Mouse (Mus musculus): ENCODE measurements around the gene Trim37. TPM values are rescaled to one million over a fixed set of nuclear protein-coding genes. Genes with fewer than 3 reads are reported as not detected.

The Trim37 gene
- total RNA-seq (2022), result 1 to 10 TPM; 4.5 to 9.5 (median 6.9) TPM

DNA sequence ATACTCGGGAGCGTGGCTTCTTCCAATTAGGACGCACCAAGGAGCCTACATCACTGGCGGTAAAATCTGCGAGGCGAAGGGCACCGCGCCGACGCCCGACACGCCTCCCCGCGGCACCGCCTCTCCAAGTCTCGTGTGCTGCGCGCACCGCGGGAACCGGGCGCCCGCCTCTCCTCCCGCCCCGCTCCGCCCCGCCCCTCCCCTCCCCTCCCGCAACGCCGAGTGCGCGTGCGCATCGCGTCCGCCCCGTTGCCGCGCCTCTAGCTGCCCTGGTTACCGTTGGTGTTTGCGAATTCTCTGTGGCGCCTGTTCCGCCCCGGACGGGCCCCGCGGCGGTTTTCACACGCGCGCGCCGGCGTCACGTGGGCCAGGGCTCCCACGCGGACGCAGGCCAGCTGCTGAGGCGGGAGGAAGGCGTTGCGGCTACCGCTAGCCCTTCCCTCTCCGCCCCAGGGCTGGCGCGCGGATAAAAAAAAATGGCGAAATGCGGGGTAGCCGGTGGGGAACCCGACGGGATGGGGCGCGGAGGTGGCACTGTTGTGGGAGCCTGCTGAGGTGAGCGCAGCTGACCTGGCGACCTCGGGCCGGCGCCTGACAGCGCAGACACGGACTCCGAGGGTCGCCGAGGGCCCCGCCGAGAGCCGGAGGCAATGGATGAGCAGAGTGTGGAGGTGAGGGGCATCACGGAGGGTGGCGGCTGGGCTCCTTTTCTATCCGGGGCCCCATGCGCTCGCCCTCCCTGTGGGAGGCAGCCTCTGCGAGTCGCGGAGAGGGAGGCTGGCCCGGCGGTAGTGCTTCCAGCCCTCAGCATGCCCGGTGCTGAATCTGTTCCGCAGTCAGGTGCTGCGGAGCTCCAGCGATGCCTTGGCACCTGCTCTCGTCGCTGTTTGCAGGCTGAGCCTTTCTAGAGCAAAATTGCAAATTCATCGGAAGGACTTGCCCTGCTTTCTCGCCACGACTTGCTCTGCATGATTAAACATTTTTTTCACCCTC lies at the start of gene Trim37:
Trim37 (plus strand) TSS at position 254 of the 993 bp plus-strand sequence.
- DNase-seq (ENCODE audit: low spot score), result peak; percentile 82

DNA sequence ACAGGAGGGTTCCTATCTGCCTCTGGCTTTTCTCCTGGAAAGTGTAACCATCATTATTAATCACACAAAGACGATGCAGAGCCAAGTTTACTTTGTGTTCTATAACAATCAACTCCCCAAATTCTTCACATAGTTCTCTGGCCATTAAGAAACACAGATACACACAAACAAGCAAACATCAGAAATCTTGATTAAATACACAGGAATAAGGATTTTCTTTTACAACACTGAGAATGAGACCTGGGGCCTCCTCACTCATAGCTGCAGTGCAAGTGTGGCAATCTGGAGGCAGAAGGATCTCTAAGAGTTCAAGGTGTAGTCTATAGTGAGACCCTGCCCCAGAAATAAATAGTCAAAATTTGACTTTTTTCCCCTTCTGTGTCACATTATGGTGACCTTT lies 43.2 kb upstream of the Trim37 start:
- DNase-seq (ENCODE audit: low spot score), result no peak

DNA sequence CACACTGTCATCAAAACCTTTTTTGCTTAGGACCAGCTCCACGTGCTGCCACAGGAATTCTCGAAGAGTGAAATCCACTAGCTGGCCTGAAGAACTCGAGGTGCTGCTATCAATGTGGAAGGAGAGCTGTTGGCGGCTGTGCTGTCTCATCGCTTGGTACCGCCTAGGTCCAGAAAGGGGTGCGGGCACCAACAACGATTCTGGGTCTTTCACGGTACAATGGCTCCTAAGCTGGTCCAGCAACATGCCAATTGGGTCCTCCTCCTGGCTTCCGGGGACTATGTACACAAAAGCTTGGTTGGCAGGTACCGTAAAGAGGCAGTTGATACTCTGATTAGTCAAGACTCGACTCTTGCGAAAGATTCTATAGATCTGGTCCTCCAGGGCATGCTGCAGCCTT lies 41.4 kb upstream of the Trim37 start:
- no peak for DNase-seq (ENCODE audit: low spot score)

DNA sequence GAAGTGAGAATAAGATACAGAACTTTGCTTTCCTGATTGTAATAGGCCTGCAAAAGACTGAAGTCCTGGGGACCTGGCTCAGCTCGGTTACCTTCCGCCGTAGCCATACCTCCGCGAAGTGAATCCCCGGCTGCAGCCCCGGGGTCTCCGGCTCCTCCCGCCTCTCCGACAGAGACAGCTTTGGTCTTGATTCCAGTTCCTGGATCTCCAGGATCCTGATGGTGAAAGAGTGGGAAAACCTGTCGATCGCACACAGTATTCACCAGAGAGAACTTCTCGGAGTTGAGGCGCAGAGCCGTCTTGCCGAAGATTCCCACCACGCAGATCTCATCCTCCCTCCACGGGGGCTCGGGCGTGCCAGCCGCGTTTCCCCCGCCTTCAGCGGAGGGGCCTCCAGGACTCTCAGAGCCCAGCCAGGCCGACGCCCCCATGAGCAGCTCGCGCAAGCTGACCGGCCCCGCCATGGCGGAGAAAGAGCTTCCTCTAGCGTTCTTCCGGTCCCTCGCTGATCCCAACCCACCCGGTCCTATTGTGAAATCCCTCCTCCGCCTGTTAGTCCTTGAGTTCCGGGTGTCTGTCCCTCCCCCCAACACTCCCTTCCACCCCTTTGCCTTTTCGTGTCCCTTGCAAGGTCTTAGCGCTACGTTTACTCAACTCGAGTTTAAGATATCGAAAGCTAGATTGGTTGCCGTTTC lies 40.4 kb upstream of the Trim37 start, which contains the start of gene Smg8:
Smg8 (minus strand) TSS at position 485 of the 695 bp plus-strand sequence.
- peak; percentile 86 for DNase-seq (ENCODE audit: low spot score)

DNA sequence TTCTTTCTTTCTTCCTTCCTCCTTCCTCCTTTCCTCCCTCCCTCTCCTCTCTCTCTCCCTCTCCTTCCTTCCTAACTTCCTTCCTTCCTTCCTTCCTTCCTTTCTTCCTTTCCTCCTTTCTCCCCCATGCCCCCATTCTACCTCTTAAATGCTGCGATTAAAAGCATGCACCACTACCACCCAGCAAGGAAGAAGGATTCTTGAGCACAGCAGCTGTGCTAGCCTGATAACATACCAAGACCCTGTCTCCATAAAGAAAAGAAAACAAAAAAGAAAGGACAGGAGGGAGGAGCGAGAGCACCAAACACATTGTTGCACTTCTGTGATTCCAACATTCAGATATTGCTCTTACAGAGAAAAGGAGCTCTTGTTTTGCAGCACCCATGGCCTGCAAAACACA lies 39.7 kb upstream of the Trim37 start:
- DNase-seq (ENCODE audit: low spot score), result no peak

DNA sequence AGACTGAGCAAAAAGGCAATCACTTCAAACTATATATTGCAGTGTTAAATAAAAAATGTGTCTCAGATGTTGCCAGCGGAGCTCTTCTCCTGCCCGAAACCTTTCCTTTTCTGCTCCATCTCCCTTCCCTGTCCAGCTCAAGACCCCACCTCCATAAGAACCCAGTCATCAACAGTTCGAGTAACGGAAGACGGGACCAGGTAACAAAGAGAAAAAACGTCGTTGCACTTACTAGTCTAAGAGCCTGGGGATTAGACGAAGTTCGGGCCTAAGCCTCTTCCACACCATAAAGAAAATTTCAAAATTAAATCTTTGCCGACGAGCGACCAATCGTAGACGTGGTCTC lies 18.5 kb upstream of the Trim37 start, which contains the start of gene Prr11:
Prr11 (minus strand) TSS at position 300 of the 346 bp plus-strand sequence.
- DNase-seq (ENCODE audit: low spot score), result no peak

DNA sequence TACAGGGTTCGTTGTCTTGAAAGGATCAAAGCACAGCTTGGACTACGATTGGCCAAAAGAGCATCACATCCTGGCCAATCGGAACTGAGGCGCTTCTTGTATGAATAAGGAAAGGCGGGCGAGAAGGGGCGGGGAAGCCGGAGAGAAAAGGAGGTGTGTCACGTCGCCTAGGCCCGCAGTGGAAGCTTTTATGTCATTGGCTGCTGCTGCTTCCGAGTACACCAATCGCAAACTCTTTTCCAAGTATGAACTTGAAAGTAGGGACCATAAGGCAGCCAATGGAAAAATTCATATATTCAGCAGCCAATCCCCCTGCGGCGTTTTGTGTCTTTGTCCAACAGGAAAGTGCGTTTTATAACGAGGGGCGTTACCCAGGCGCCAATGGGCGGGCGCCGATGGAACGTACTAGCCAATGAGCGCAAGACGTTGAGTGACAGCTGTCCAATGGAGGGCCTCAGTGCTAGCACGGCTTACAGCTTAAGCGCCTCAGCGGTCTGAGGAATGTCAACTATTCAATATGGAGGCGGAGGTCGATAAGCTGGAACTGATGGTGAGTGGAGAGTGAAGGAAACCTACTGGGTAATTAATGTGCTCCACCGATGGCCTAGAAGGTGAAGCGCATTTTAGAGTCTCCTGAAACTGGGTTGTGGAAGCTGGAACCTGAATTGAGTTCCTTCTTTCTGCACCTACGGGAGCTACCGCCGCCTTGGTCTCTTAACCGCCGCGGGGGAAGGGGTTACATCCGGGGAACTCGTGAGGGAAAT lies 17.9 kb upstream of the Trim37 start, which contains the start of gene Ska2:
Ska2 (plus strand) TSS at position 480 of the 764 bp plus-strand sequence.
- DNase-seq (ENCODE audit: low spot score), result peak; percentile 99

DNA sequence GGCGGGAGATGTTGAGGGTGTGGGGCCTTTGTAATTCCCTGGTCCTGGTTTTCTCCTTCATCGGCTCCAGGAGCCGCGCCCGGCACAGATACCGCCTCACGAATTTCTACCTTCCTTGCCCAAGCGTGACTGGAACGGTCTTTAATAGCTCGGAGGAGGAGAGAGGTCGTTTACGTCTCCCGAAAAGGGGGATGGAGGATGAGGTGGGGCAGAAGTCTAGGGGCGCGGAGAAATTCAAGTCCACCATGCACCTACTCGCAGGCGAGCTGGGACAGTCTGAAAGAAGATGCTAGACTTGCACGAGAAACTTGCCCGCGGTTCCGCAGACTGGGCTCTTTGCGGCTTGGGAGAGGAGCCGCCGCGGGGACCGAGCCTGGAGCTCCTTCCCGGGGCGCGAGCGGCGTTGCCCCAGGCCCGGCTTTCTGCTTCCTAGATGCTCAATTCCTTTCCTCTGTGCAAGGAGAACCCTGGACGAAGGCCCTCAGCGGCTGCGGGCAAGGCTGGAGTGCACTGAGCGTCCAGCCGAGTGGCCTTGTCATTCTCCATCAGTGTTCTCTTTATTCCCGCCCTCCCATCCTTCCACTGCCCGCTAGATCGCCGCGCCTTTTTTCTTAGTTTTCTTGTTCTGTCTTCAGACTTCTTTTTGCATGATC lies 17.2 kb upstream of the Trim37 start:
- DNase-seq (ENCODE audit: low spot score), result no peak

DNA sequence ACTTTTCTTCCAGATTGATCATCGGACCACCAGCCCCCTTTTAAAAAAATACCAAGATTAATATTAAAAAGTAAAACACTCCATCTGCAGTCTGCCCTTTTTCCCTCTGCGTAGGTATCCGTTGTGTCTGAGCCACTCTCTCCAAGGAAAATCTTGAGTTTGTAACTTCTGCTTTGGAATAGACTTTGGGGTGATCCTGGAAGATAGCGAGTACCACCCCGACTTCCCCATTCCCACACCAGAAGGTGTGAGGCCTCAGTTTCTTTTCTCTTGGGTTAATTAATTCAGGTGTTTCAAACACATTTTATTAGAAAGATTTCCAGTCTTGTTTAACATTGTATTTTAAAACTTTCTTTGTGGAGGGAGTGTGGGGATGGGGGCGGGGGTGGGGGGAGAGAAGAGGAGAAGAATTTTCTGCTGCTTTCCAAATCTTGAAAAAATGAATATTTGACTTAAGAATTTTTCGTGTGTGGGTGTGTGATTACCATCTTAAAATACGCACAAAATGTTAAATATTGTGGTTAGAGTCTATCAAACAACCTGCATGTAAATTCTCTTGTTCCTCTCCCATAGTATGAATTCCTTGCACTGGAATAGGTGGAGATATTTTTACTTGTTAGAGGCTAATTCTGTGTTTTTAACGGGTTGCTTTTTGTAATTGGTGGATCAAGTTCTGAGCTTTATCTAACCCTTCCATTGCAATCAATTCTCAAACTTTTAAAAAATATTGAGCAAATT lies 16.5 kb upstream of the Trim37 start:
- no peak for DNase-seq (ENCODE audit: low spot score)

DNA sequence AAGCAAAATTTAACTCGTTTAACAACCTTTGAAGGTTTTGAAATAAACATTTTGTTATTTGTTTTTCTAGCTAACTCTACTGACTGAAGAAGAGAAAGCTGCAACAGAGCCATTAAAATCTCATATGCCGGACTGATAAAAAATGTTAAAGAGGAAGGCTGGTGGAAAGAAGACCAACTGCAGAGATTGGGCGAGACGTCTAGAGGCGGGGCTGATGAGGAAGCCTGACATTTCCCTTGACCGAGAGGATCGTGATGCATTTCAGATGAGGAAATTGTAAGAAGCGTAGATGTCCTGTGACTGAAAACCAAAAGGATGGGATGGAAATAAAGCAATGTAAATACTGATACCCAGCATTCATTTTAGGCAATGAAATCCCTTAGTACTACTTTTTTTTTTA lies 5.0 kb upstream of the Trim37 start:
- no peak for DNase-seq (ENCODE audit: low spot score)

DNA sequence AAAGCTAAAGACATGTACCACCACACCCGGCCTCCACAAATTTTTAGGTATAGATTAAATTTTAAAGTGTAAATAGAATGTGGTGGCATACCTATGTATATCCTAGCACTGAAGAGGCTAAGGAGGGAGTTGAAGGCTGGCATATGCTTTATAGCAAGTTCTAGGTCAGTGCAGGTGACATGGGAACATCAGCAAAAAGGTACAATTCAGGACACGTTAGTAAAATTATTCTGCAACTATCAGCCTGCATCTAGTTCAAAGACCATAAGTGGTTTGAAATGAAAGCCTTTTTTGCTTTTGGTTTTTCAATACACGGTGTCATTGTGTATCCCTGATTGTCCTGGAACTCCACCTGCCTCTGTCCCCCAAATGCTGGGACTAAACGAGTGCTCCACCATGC lies 1.3 kb upstream of the Trim37 start:
- no peak for DNase-seq (ENCODE audit: low spot score)

DNA sequence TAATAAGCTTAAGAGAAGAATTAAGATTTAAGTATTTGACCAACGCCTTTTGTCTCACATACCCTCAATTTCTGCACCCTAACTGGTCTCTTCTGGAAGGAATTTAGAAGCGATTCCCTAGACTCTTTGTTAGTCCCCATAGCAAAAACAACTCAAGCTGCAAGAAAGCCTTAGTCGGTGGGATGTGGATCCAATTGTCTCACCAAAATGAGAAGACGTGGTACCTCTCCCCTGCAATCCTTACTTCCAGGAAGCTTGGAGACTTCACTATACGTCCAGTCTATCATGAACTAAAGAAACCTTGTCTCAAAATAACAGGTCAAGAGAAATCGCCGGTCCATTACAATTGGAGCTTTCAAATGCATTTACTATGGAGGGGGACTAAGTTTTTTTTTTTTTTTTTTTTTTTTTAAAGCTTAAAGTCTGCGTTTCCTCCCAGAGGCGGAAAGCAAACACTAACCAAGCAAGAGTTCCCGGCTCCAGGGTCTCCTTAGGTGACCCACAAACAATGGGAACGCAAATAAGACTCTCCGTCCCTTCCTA lies 525 bp upstream of the Trim37 start:
- DNase-seq (ENCODE audit: low spot score), result peak; percentile 5

DNA sequence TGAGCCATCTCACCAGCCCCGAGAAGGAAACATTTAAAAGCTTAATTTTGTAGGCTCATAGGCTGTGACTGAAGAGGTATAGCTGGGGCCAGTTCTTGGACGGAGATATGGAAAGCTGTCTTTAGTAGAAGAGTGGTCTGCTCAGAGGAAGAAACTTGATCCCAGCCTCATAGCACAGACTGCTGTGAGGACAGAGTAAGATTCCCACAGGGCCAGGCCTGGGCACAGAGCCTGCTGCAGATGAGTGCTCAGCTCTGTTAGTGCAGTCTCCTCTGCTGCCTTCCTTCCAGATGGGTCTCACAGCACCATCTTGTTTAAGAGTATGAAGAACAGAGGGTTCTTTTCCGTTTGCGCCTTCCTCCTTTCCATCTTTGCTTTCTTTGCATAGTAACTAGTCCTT lies 9.4 kb downstream of the Trim37 start:
- no peak for DNase-seq (ENCODE audit: low spot score)

DNA sequence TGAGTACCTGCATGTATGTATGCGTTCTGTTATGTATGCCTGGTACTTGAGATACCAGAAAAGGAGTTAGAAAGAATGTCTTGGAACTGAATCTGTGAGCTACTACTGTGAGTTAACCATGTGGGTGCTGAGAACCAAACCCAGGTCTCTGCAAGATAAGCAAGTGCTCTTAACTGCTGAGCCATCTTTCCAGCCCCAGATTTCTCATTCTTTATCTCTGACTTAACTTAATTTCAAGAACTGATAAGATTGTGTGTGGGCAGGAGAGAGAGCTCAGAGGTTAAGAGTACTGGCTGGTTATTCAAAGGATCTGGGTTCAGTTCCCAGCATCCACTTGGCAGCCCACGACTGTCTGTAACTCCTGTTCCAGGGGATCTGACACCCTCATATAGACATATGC lies 31.1 kb downstream of the Trim37 start:
- DNase-seq (ENCODE audit: low spot score), result no peak

DNA sequence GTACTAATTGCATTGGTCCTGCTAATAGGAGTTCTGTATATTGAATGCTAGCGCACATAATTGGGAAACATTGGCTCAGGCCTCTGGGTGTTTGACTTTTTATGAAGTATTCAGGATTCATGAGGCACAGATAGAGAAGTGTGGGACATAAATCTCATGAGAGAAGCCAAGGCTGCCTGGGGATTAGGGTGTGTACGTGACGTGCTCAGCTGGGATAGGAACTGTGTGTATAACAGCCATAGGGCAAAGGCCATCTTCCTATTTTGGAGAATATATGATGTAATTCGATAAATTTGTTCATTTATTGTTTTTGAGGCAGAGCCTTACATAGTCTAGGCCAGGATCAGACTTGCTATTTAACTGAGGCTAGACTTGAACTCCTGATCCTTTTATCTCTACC lies 35.8 kb downstream of the Trim37 start:
- DNase-seq (ENCODE audit: low spot score), result no peak

DNA sequence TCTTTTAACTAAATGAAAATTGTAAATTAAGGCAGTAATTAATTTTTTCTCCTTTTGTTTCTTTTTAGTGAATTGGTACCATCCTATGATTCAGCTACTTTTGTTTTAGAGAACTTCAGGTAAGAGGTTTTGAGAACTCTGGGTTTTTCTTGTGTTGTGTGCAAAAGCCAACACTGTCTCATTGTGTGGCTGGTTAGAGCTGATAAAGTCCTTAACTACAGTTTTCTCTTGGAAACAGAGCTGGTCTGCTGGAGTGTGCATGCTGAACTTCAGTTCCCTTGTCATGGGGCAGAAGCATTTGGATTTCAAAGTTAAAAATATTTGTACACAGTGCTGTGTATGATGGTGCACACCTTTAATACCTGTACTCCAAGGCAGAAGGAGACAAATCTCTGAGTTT lies 36.9 kb downstream of the Trim37 start:
- DNase-seq (ENCODE audit: low spot score), result no peak

DNA sequence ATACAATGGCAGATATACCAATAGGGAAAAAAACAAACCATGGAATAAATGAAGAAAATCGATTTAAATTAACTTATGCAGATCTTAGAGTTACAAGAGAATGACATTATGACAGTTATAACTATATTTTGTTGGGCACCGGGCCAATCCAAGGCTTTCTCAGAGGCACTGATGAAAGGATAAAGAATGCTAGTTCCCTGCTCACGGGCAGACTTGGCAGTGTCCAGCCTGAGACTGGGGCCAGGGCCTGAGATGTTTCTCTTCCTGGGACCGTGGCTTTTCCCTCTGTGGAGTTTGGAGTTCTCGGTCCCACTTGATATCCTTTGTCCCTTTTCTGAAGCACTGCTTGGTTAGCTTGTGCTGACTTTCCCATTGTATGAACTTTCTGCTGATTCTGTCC lies 46.7 kb downstream of the Trim37 start:
- no peak for DNase-seq (ENCODE audit: low spot score)

DNA sequence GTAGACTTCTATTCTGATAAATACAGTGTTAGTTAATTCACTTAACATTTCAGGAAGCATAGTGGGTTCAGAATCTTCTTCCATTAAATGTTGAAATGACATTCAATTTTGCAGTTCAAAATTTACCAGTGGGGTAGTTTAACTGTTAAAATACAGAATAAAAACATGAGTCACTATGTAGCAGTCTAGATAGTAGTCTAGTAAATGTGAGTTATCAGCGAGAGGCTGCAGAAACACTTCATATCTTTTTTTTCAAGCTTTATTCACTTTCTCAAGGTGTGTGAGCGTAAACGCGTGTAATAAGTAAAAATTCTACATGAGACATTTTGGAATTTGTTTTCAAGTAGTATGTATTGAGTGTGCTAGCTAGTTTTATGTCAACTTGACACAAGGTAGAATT lies 48.2 kb downstream of the Trim37 start:
- DNase-seq (ENCODE audit: low spot score), result no peak

DNA sequence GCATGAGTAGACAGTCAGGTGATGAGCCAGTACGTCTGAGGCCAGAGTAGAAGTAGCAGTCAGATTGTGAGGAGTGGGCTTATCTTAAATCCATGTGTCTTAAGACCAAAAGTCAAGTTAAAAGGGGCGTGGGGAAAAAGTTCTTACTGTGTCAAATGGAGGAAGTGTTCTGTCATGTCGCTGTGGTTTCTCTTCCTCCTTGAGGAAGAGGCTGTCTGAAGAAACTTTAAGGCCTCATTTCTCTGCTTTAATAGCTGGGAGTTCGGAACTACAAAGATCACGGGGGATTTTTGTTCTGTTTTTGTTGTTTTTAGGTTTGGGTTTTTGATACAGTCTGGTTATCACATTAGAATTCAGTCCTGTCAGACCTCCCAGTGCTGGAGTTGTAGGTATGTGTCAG lies 85.4 kb downstream of the Trim37 start:
- DNase-seq (ENCODE audit: low spot score), result no peak

DNA sequence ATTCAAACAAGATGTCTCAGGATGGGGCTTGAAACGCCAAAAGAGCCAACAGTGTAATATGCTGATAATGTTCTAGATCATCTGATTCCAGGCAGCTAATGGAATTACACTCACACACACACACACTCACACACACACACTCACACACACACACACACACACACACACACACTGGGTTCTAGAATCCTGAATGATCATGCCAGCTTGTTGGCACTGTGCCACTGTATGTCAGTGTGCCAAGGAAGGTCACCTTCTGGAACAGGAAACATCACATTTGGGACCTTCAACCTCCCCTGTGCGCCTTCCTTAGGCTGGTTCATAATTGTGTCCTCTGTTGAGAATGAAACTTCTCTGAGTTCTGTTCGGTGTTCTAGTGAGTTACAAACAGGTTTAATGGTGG lies 95.8 kb downstream of the Trim37 start:
- no peak for DNase-seq (ENCODE audit: low spot score)

Measured in heart, adult 8-10 months (tissue).